In the genomic region with DNA sequence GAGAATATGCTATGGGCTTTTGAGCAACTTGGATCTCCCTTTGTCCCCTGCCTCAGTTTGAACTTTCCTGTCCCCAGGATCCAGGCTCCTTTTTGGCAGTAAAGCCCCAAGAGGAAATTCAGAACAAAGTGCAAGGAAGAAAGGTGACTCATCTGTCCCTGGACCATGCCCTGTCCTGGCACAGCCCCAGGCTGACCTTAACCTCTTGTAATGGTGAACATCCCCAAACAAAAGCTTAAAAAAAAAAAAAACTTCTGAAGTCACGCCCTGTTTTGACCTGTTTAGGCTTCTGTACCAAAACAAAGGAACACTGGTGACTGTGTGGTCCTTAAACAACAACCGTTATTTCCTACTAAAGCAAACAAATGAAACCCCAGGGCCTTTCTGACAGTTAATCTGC, we compare ENCODE assay signal across 12 mouse cellular contexts. TPM values are rescaled to one million over a fixed set of nuclear protein-coding genes. Genes with fewer than 3 reads are reported as not detected.
DNase-seq lines count a peak whose midpoint lies in the region; ATAC-seq and TF ChIP-seq lines count a peak whose summit lies in the region.
"Had no signal": no experiment of that assay in that cellular context is flagged by ENCODE, and none has a peak within 500 bp of the region (broad histone marks: within the 10 kb centered on the region; RNA-seq: fewer than 3 reads in every experiment).

No protein-coding gene starts in this region.

- H3K4me2 ChIP-seq in lung, postnatal 0 days (replicated peaks; ENCODE audit: low read depth, low read length): no peak overlapping the region
- H3K4me2 ChIP-seq: hindbrain, embryonic 13.5 days had no signal

- no peak overlapping the region for H3K4me3 ChIP-seq in left cerebral cortex, adult 2 months
- no peak overlapping the region for H3K4me3 ChIP-seq in lung, postnatal 0 days (ENCODE audit: low read depth, low read length)
- H3K4me3 ChIP-seq: hindbrain, embryonic 13.5 days had no signal

- intact Hi-C loops in left cerebral cortex, adult 2 months (cut with DNase I): no loop called here

- H3K27me3 ChIP-seq in lung, postnatal 0 days (replicated peaks; ENCODE audit: insufficient read depth, low read length): no peaks in the 10 kb centered on the region
- H3K27me3 ChIP-seq: hindbrain, embryonic 13.5 days had no signal

- no peaks in the 10 kb centered on the region for H3K4me1 ChIP-seq in lung, postnatal 0 days (ENCODE audit: insufficient read depth, low read depth, low read length)
- H3K4me1 ChIP-seq: hindbrain, embryonic 13.5 days had no signal

- no peaks in the 10 kb centered on the region for H3K9me3 ChIP-seq in lung, postnatal 0 days (ENCODE audit: low read length)
- H3K9me3 ChIP-seq: hindbrain, embryonic 13.5 days had no signal

- DNase-seq in left cerebral cortex, adult 2 months (ENCODE audit: extremely low spot score in 1 of 2, low spot score in 2 of 2): no peak
- DNase-seq in left cerebral cortex, adult 18-20 months (ENCODE audit: low spot score in 2 of 2): no peak
- peak; percentile 56 for DNase-seq in ZHBTc4 (ENCODE audit: low read depth, low spot score)
- peak; percentile 73 for DNase-seq in heart, adult 8-10 months (ENCODE audit: low spot score)
- DNase-seq in lung, postnatal 0 days (ENCODE audit: low spot score): peak; percentile 50
- no peak for DNase-seq in frontal cortex, postnatal 10 days (ENCODE audit: low spot score in 2 of 2)
- no peak for DNase-seq in natural killer cell, adult 2 months (ENCODE audit: low spot score in 2 of 2)
- DNase-seq in left cerebral cortex, adult 11 months (ENCODE audit: low spot score): no peak
- DNase-seq: cerebellum, adult 9-11 months; thymus, adult 2 months had no signal

- peak; percentile 70 for ATAC-seq in lung, postnatal 0 days

- peak overlapping the region; percentile 55; the same call in 1 of the 2 replicates for H3K27ac ChIP-seq in left cerebral cortex, adult 2 months
- no peak overlapping the region for H3K27ac ChIP-seq in lung, postnatal 0 days (ENCODE audit: low read length)
- H3K27ac ChIP-seq: hindbrain, embryonic 13.5 days; liver, embryonic 14.5 days had no signal

- TF ChIP-seq CTCF in left cerebral cortex, adult 2 months (IDR thresholded peaks at IDR 0.05): no peak
- TF ChIP-seq CTCF in lung, postnatal 0 days (IDR thresholded peaks at IDR 0.05): no peak

- no peaks in the 10 kb centered on the region for H3K36me3 ChIP-seq in lung, postnatal 0 days (ENCODE audit: insufficient read depth, low read length)
- H3K36me3 ChIP-seq: hindbrain, embryonic 13.5 days had no signal

- 46% methylated on average over 2 of the region's 2 CpGs for WGBS in lung, postnatal 0 days

- peak; percentile 83 for TF ChIP-seq EP300 in lung, postnatal 0 days (IDR thresholded peaks at IDR 0.05)

- H3K9ac ChIP-seq in lung, postnatal 0 days (replicated peaks; ENCODE audit: low read depth): no peak overlapping the region
- H3K9ac ChIP-seq: hindbrain, embryonic 13.5 days; liver, embryonic 14.5 days had no signal

RNA-seq across cellular contexts. Expression of gene Dcun1d3, which starts 45.5 kb away (rescaled TPM):
- total RNA-seq in left cerebral cortex, adult 2 months (2021): 10 to 100 TPM; 33.4 to 35.4 TPM
- total RNA-seq in left cerebral cortex, adult 18-20 months (2021): 10 to 100 TPM; 30.9 to 31.3 TPM
- 10 to 100 TPM in 3 of 4 experiments, 1 to 10 TPM in 1; 9.4 to 16.1 (median 14.2) TPM for total RNA-seq in heart, adult 8-10 months (2022)
- 7.7 and 8.6 TPM in 2 replicates for polyA plus RNA-seq in lung, postnatal 0 days (2015; fragmentation: Nextera tagmentation; extraction: Ambion mirVana)

RNA-seq across cellular contexts. Expression of gene Lyrm1, which starts 45.9 kb away (rescaled TPM):
- total RNA-seq in left cerebral cortex, adult 2 months (2021): 10 to 100 TPM; 13.2 to 14.4 TPM
- 10 to 100 TPM; 13.5 to 13.8 TPM for total RNA-seq in left cerebral cortex, adult 18-20 months (2021)
- total RNA-seq in heart, adult 8-10 months (2022): 10 to 100 TPM in 2 of 4 experiments, 1 to 10 TPM in 2; 9.1 to 10.7 (median 10.0) TPM
- 7.4 and 7.7 TPM in 2 replicates for polyA plus RNA-seq in lung, postnatal 0 days (2015; fragmentation: Nextera tagmentation; extraction: Ambion mirVana)

Comparison
In these comparisons a context has a peak if more than half of its experiments do, and no peak if none do; other contexts are left out.
1. DNase-seq: peak in ZHBTc4 (single experiment), heart, adult 8-10 months (single experiment) and lung, postnatal 0 days (single experiment); none in left cerebral cortex, adult 2 months (0 of 2), left cerebral cortex, adult 18-20 months (0 of 2), frontal cortex, postnatal 10 days (0 of 2), natural killer cell, adult 2 months (0 of 2) and left cerebral cortex, adult 11 months (single experiment).